Mouse (Mus musculus) gastrocnemius, postnatal 25 days (tissue): ENCODE data around the gene Laptm4a. TPM values are rescaled to one million over a fixed set of nuclear protein-coding genes. Genes with fewer than 3 reads are reported as not detected.
"Not testable (repeated sequence)": the region's sequence is repeated elsewhere in the genome, so short reads cannot be mapped to it uniquely, and the experiment has no call there.

Source experiments
- DNase-seq: peaks from one replicate; pipeline ENCODE4 v3.0.0; 2022
- total RNA-seq, 2 experiments: library from RNA; stranded (reverse); gene quantifications; 1 replicate in 1 of 2; 2 replicates in 1 of 2; pipeline ENCODE4 v1.2.3; 2021

The Laptm4a gene
- total RNA-seq, 2 experiments from 2014 or later = 222 to 266 TPM

DNA sequence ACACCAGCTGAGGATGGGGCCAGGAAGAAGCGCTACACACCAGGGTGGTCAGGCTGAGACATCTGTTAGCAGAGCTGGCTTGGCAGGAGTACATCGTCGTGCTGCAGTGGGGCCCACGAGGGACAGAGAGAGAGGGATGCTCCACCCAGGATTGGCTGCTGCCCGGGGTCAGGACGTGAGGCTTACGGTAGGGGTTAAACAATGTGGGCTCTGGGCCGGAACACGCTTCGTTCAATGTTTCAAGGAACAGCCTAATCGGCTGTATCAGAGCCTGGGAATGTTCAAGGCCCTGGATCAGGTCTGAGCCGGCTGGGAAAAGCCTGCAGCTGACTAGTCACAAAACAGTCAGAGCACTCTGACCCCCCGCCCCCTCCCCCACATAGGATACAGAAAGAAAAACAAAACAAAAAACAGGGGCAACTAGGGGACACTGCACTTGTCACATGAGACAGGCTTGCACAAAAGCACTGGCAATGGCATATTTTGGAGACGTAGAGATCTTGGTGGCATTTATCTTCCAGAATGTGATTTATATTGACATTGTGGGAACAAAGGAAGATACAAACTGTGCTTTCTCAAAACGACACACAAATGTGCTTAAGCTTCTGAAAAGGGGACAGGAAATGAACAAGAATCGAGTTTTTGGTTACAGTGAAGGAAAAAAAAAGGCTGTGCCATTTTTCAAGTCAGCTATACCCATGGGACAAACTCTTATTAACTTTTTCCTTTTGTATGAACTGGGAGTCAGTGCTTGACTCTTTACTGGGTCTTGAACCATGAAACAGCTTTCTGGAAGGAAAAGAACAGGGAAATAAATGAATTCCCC lies 8.4 kb upstream of the Laptm4a start:
- DNase-seq = peak; percentile 79

GRCm38 (mm10) chr12:8913701-8914340 lies 7.6 kb upstream of the Laptm4a start:
- DNase-seq = peak; percentile 53

- DNase-seq = peak; percentile 79
Measured at GRCm38 (mm10) chr12:8916378-8916777, 5.1 kb upstream of the Laptm4a start.

GRCm38 (mm10) chr12:8919231-8919630 lies 2.2 kb upstream of the Laptm4a start:
- no peak for DNase-seq

- no peak for DNase-seq
Measured at GRCm38 (mm10) chr12:8920996-8921393, 469 bp upstream of the Laptm4a start.

DNA sequence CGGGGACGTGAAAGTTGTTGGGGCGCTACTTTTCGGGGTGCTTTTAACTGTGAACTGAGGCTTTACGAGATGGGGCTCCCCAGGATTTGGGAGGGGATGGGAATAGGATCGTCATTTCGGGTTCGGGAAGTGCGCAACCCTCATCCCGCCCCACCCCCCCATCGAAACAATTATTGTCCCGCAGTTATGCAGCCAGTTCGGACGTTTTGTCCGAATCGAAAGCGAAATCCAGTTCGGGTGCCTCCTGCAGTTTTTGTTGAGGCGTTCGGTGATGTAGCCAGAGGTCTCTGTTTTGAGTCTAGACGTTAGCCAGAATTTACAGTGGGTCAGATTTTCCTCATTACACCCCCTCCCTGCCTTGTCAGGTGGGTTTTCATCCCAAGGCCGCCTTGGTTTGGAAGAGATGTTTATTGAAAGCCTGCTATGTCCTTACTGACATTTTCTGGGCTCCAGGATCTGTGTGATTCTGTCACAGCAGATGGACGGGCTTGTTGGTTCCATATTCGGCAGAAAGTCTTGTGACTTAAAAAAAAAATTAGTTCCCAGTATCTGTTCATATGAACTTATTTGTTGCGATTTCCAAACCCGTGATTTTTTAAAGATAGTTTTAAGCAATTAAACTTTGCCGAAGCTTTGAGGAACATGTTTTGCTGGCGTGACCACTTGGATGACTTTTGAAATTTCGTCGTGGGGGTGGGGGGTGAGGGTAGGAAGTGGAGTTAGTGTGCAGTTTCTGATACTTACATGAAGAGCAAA lies 1.1 kb downstream of the Laptm4a start:
- DNase-seq = no peak

DNA sequence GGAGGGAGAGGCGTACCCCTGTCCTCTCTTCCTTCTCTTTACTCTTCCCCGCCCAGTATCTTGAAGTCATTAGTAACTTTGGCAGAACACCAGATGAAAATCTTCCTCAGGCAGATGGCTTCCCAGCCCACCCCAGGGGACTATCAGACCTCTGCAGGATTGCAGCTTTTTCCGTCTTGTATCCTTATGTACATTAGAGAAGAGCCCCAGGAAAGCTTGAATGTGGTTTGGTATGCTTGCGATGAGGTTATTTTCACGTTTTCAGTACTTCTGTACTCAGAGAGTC lies 1.6 kb downstream of the Laptm4a start:
- DNase-seq = peak; percentile 60

- no peak for DNase-seq
Measured at GRCm38 (mm10) chr12:8923603-8924002, 2.1 kb downstream of the Laptm4a start.

DNA sequence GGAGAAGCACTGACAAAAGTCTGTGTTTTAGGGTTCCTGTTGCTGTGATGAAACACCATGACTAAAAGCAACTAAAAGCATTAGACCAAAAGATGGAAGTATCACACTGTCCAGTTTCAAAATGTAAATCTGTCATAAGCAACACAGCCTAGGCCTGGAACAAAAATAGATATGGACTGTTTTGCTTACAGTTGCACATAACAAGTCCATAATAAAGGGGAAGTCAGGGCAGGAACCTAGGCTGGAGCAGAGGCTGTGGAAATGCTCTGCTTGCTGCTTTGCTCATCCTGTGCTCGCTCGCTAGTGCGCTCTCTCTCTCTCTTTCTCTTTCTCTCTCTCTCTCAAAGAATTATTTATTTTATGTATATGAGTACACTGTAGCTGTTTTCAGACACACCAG lies 6.2 kb downstream of the Laptm4a start:
- no peak for DNase-seq

- DNase-seq = no peak
Measured at GRCm38 (mm10) chr12:8928766-8929165, 7.3 kb downstream of the Laptm4a start.

DNA sequence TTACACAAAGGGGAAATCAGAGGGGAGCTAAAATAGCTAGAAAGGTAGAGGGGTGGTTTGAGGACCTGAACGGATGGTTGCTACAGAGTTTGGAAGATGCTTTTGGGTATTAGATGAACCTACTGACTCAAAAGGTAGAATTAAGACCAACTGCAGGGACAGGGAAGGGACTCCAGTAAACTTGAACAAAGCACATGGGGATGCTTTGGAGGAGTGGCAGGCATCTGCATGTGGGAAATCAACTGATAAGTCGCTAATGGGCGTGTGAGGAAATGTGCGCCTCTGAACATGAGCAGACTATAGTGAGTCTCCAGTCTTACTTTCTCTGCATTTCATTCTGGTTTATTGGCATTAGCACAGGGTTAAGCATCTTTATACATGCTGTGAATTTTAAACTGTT lies 9.6 kb downstream of the Laptm4a start:
- DNase-seq = no peak

DNA sequence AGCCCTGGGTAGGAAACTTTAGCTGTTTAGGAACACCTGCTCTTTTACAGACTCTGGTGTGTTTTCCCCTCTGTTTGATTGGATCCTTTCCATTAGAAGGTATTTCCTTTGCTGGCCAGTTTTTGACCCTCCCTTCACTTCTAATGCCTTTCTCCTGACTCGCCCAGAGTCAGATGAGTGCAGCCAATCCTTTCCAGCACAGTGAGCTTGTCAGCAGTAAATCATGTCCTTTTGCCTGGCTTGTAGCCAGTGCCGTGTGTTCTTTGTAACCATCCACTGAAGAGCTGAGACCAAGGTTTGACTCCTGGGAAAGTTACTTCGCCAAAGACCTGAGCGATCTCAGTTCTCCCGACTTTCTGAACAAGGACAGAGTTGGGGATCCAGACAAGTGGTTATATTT lies 13.9 kb downstream of the Laptm4a start:
- no peak for DNase-seq

- DNase-seq = not testable (repeated sequence)
Measured at GRCm38 (mm10) chr12:8936210-8936609, 14.7 kb downstream of the Laptm4a start.

DNA sequence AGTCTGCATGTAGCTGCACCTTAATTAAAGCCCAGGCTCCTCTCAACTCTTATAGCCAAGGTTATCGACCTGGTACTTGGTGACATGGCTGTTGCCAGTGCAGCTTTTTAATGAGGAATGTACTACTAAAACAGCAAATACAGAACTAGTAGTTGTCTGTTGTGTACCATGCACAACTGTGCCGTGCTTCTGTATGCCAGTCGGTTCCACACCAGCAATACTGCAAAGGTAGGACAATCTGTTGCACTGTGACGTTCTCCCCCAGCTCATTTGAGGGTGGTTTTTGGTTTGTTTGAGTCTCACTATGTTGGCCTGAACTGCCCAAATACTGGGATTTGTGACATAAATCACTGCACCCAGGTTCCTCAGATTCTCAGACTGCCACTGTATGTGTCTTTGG lies 18.0 kb downstream of the Laptm4a start:
- DNase-seq = no peak

DNA sequence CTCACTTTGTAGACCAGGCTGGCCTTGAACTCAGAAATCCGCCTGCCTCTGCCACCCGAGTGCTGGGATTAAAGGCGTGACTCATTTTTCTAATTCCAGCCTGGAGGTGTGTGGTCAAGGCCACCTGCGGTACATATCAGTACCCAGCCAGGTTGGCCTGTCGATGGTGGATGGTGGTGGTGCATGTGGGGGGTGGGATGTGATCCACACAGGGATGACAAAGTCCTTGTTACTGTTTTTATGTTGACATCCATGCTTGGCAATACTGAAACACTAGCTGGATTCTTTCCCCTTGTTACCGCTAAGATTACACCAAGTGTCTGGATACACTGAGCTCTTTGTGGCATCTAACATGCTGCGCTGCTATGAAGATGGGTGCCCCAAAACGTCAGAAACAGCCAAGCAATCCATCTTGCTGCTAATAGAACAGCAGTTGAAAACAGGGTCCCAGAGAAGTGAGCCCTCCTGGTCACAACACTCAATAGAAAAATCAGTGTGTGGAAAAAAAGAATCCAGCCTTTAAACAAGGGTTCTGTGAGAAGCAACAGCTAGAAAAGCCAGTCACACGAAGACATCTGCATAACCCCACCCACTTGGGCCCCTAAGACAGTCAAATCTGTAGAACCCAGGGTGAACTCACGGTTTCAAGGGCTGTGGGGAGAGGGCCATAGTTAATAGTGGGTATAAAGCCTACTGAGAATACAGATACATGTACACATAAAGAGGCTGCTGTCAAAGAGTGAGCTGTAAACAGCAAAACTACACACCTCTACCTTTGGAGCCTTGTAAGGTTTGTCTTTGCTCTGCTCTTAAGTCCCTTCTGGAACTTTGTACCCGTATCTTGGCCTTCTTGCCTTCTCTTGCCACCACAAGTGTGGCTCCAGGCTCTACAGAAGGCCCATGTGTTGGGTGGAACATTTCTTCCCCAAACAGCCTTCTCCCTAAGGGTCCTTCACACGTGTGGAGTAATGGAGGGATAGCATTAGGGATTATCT lies 18.8 kb downstream of the Laptm4a start:
- DNase-seq = no peak

DNA sequence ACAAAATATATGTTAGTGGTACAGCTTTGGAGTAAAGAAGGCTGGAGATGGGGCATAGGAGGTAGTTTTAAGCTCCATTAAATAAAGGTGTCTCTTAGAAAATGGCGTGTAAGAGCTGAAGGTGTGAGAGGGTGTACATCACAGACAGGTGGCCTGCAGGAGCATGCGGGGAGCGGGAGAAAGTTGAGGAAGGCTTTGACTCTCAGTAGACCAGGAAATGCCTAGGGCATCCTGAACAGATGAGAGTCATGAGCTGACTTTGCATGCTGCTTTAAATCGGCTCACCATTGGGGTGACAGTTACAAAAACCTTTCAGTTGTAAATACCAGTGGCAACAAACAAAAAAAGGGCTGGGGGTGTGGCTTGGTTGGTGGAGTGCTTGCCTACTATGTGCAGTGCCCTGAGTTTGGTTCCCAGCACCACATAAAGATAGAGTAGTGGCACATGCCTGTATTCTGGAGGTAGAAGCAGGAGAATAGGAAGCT lies 19.7 kb downstream of the Laptm4a start:
- no peak for DNase-seq

DNA sequence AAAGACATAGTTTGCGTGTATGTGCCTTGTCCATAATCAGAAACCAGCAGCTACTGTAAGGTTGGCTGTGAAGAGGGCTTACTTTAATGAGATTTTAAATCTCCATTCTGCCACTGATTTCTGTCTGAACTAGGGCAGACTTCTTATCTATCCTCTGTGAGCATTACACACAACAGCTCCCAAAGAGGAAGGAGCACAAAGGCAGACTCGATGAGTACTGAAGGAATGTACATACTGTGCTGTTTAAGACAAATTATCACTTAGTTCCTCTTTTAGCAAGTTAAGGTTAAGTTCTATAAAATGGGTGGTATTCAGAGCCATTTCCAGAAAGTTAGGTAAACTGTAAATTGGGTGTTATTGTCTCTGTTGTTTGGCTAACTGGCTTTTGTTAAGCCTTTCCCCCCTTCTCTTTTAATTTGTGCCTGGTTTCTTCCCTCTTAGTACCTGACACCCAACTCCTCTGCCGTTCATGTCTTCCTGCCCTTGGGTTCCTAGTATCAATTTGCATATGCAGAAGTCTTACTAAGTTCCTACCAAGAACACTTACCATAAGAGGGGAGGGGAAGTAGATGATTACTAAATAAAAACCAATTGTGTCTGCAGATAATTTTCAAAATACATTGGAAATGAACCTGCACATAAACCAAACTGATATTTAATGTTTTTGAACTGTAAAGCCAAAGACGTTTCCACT lies 20.4 kb downstream of the Laptm4a start:
- no peak for DNase-seq

DNA sequence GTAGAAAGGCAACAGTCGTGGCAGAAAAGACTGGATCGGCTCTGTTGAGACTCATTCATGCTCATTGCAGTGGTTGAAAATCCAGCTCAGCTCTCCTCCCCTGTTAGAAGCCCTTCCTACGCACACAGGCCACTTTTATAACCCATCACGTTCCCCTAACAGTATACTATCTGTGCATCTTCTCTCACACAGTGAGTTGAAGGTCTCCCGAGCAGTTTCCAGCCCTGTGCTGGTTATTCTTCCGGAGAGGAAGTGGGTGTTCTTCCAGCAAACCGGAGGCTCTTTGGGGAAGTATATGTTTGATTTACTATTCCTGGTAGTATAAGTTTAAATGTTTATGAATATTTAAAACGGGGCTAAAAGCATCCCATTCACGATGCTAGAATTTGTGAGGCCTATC lies 25.7 kb downstream of the Laptm4a start:
- no peak for DNase-seq

- peak; percentile 72 for DNase-seq
Measured at GRCm38 (mm10) chr12:8947714-8948464, 26.4 kb downstream of the Laptm4a start, which contains the start of gene Matn3. Gene Matn3, plus strand, starts transcription at chr12:8947929.

DNA sequence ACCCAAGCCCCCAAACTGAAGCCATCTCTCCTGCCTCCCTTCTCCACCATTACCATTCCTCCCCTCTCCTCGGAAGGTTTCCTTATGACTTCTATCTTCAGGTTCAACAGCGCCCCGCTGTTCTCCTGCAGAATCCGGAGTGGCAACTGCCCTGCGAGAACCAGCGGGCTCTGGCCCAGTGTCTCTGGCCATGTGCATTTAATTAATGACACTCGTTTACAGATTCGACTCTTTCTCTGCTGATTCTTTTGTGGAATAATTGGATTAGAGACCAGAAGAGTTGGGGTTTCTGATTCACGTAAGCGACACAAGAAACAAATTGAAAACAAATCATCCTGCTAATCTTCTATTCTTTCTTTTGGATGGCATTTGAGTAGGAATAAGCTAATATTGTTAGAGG lies 31.7 kb downstream of the Laptm4a start:
- DNase-seq = no peak
